Mouse (Mus musculus) spleen, adult 2 months (tissue): ENCODE measurements around the gene Trip10. TPM values are rescaled to one million over a fixed set of nuclear protein-coding genes. Genes with fewer than 3 reads are reported as not detected.

Source experiments
- DNase-seq, 2 experiments: peaks; one replicate each; pipeline versions ENCODE4 v3.0.0 to v3.0.0-alpha.2; 2012 to 2021; ENCODE audit warnings: low spot score in 2 of 2, low read depth in 1 of 2
- H3K27ac ChIP-seq: fragments of 200-500 bp; 2 replicates; pipeline ENCODE4 v1.5.1; 2012; ENCODE audit warnings: low read length, inconsistent platforms; ENCODE audit not compliant: insufficient read depth
- H3K27me3 ChIP-seq: fragments of 200-500 bp; 2 replicates; pipeline ENCODE4 v1.6.1; 2012; ENCODE audit warnings: mild to moderate bottlenecking, moderate library complexity, low read length, inconsistent platforms; ENCODE audit not compliant: control insufficient read depth, insufficient read depth
- H3K36me3 ChIP-seq: fragments of 200-500 bp; 2 replicates; pipeline ENCODE4 v1.6.1; 2012; ENCODE audit warnings: mild to moderate bottlenecking, low read length, inconsistent platforms; ENCODE audit not compliant: control insufficient read depth, insufficient read depth
- H3K4me1 ChIP-seq: fragments of 200-500 bp; 2 replicates; pipeline ENCODE4 v1.6.1; 2011; ENCODE audit warnings: inconsistent platforms; ENCODE audit not compliant: control insufficient read depth, insufficient read depth, insufficient read length
- H3K4me3 ChIP-seq: fragments of 200-500 bp; 2 replicates; pipeline ENCODE4 v1.5.1; 2011; ENCODE audit warnings: mild to moderate bottlenecking, inconsistent platforms; ENCODE audit not compliant: insufficient read depth, insufficient read length; ENCODE audit errors: extremely low read depth
- CTCF ChIP-seq: fragments of 200-500 bp; IDR thresholded peaks from 2 replicates; pipeline ENCODE4 v1.5.1; 2011; ENCODE audit warnings: mild to moderate bottlenecking, inconsistent platforms; ENCODE audit not compliant: insufficient read depth, insufficient read length, insufficient replicate concordance; ENCODE audit errors: extremely low read depth
- POLR2A ChIP-seq: fragments of 200-500 bp; IDR thresholded peaks from 2 replicates; pipeline ENCODE4 v1.6.1; 2011; ENCODE audit warnings: low read depth, low read length, inconsistent platforms
- WGBS: fragments of 180-500 bp; shearing (Covaris S2); methylation state at CpG from one replicate; pipeline ENCODE4 v1.1.7; 2018; 5-methylcytosine and 5-hydroxymethylcytosine counted together
- polyA plus RNA-seq: library from polyadenylated mRNA; depleted of rRNA; stranded (reverse); fragments of >200 nt; gene quantifications from 2 replicates; pipeline ENCODE4 v1.2.3, GENCODE M21; 2012

Gene Trip10
- polyA plus RNA-seq, 1 experiment = 10.5 TPM

- TF ChIP-seq POLR2A (no peak), CTCF (no peak)
- WGBS = 44% methylated on average over 22 of the region's 22 CpGs
These were observed 16.0 kb downstream of the Trip10 start for GRCm38 (mm10) chr17:57264972-57265945.

GRCm38 (mm10) chr17:57267556-57268126, 18.4 kb downstream of the Trip10 start:
- no peaks in the 10 kb centered on the region for H3K36me3 ChIP-seq
- H3K4me1 ChIP-seq = peaks cover 6% of the 10 kb centered on the region; the same call in 1 of the 2 replicates
- H3K27ac ChIP-seq = no peak overlapping the region
- H3K27me3 ChIP-seq = no peaks in the 10 kb centered on the region
- WGBS = 86% methylated on average over 6 of the region's 6 CpGs
- no peak for DNase-seq
- H3K4me3 ChIP-seq = no peak overlapping the region
- no peak for TF ChIP-seq CTCF
- TF ChIP-seq POLR2A = no peak

More at GRCm38 (mm10) chr17:57264972-57265945, 16.0 kb downstream of the Trip10 start:
- peak in 1 of 2 experiments; percentile 46 for DNase-seq
- no peak overlapping the region for H3K4me3 ChIP-seq
- H3K27ac ChIP-seq = no peak overlapping the region
- H3K36me3 ChIP-seq = no peaks in the 10 kb centered on the region
- H3K4me1 ChIP-seq = peaks cover 6% of the 10 kb centered on the region; the same call in 1 of the 2 replicates
- H3K27me3 ChIP-seq = no peaks in the 10 kb centered on the region

GRCm38 (mm10) chr17:57271301-57271700, 22.0 kb downstream of the Trip10 start:
- DNase-seq = no peak
- WGBS = 63% methylated on average over 9 of the region's 9 CpGs
- Histone ChIP-seq H3K27ac (no peak overlapping the region), H3K4me3 (no peak overlapping the region), H3K36me3 (no peaks in the 10 kb centered on the region), H3K4me1 (peaks cover 4% of the 10 kb centered on the region; the same call in 1 of the 2 replicates), H3K27me3 (no peaks in the 10 kb centered on the region)
- TF ChIP-seq POLR2A (no peak), CTCF (no peak)

GRCm38 (mm10) chr17:57273846-57274245, 24.6 kb downstream of the Trip10 start:
- H3K4me1 ChIP-seq = peaks cover 14% of the 10 kb centered on the region; the same call in 1 of the 2 replicates
- no peak for DNase-seq
- TF ChIP-seq CTCF = no peak
- no peak for TF ChIP-seq POLR2A
- H3K36me3 ChIP-seq = no peaks in the 10 kb centered on the region
- H3K4me3 ChIP-seq = no peak overlapping the region
- WGBS = 53% methylated on average over 7 of the region's 7 CpGs
- no peaks in the 10 kb centered on the region for H3K27me3 ChIP-seq
- no peak overlapping the region for H3K27ac ChIP-seq

- Histone ChIP-seq H3K4me3 (peak overlapping the region; percentile 75), H3K27me3 (no peaks in the 10 kb centered on the region), H3K27ac (peak overlapping the region; percentile 95), H3K4me1 (peaks cover 14% of the 10 kb centered on the region; the same call in 1 of the 2 replicates), H3K36me3 (no peaks in the 10 kb centered on the region)
- 8% methylated on average over 15 of the region's 15 CpGs for WGBS
- DNase-seq = no peak
- no peak for TF ChIP-seq CTCF
- no peak for TF ChIP-seq POLR2A
These were observed 25.4 kb downstream of the Trip10 start for GRCm38 (mm10) chr17:57274686-57275085.

- TF ChIP-seq CTCF = no peak
- no peak; the same call in 1 of the 2 replicates for TF ChIP-seq POLR2A
- Histone ChIP-seq H3K36me3 (no peaks in the 10 kb centered on the region), H3K4me3 (peak overlapping the region; percentile 75), H3K4me1 (peaks cover 14% of the 10 kb centered on the region; the same call in 1 of the 2 replicates), H3K27ac (peak overlapping the region; percentile 95), H3K27me3 (no peaks in the 10 kb centered on the region)
- peak; percentile 70 to 85 for DNase-seq
- WGBS = under 1% methylated on average over 53 of the region's 53 CpGs
These were observed 26.1 kb downstream of the Trip10 start for GRCm38 (mm10) chr17:57275111-57275996.
